Mouse (Mus musculus): ENCODE measurements at regions not wholly inside any gene's neighbourhood (a gene's known extent, or its start where the extent isn't known, plus 50 kb on each side); places are given as distances from the start of the nearest gene placed in this dataset.
A peak's percentile ranks its signal among the peaks of the same experiment; 100 is the strongest.

GRCm38 (mm10) chr1:193714631-193715030 lies 344.5 kb upstream of the Camk1g start:
- no peak overlapping the region for H3K27ac ChIP-seq (ENCODE audit: poor library complexity, severe bottlenecking)
- 81% methylated on average over 2 of the region's 2 CpGs for WGBS
- ATAC-seq (ENCODE audit: insufficient number of reproducible peaks, low FRiP score): no peak

GRCm38 (mm10) chr1:193705205-193705604 lies 335.1 kb upstream of the Camk1g start:
- peaks cover 6% of the 10 kb centered on the region; the same call in 1 of the 2 replicates for H3K27me3 ChIP-seq (replicated peaks)
- H3K36me3 ChIP-seq: no peaks in the 10 kb centered on the region
- H3K4me1 ChIP-seq (replicated peaks): peaks cover 12% of the 10 kb centered on the region; the same call in 1 of the 2 replicates
- H3K4me3 ChIP-seq: no peak overlapping the region
- H3K9me3 ChIP-seq (replicated peaks): no peaks in the 10 kb centered on the region
- no peak overlapping the region for H3K27ac ChIP-seq (ENCODE audit: poor library complexity, severe bottlenecking)
- ATAC-seq (ENCODE audit: insufficient number of reproducible peaks, low FRiP score): no peak
- 58% methylated on average over 2 of the region's 2 CpGs for WGBS
- H3K4me2 ChIP-seq: no peak overlapping the region
- no peak overlapping the region for H3K9ac ChIP-seq

More at GRCm38 (mm10) chr1:193714631-193715030, 344.5 kb upstream of the Camk1g start:
- no peaks in the 10 kb centered on the region for H3K4me1 ChIP-seq (replicated peaks)
- H3K27me3 ChIP-seq (replicated peaks): no peaks in the 10 kb centered on the region
- no peak overlapping the region for H3K4me2 ChIP-seq
- H3K4me3 ChIP-seq: no peak overlapping the region
- no peak overlapping the region for H3K9ac ChIP-seq
- no peaks in the 10 kb centered on the region for H3K9me3 ChIP-seq (replicated peaks)
- no peaks in the 10 kb centered on the region for H3K36me3 ChIP-seq

- Histone ChIP-seq H3K27me3 (replicated peaks) (peaks cover 8% of the 10 kb centered on the region; the same call in 1 of the 2 replicates), H3K9ac (no peak overlapping the region), H3K4me3 (0 out of 2 replicates have a peak overlapping the region, but pooled peaks have one; percentile 9), H3K4me2 (peak overlapping the region; percentile 57), H3K27ac (ENCODE audit: poor library complexity, severe bottlenecking) (no peak overlapping the region), H3K9me3 (replicated peaks) (no peaks in the 10 kb centered on the region), H3K4me1 (replicated peaks) (peaks cover 12% of the 10 kb centered on the region; the same call in 1 of the 2 replicates), H3K36me3 (no peaks in the 10 kb centered on the region)
- ATAC-seq (ENCODE audit: insufficient number of reproducible peaks, low FRiP score): no peak
- WGBS: 30% methylated on average over 15 of the region's 15 CpGs
Measured at GRCm38 (mm10) chr1:193702707-193703419, 332.8 kb upstream of the Camk1g start.

DNA sequence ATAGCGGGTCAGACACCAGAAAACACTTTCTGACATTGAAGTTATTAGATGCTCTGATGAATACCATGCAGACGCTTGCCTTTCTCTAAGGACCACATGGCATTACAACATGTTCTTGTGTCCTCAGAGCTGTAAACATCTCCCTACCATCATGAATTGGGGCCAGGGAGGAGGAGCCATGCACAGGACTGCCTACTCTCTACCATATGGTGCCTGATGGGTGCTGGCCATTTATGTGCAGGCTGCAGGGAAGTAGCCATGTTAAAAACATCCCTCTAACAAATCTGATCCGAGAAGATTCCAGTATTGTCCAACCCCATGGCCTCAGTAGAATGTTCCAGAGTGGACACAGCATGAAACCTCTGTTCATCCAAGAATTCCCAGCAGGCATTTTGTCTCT lies 330.1 kb upstream of the Camk1g start:
- Histone ChIP-seq H3K27ac (ENCODE audit: poor library complexity, severe bottlenecking) (no peak overlapping the region), H3K4me3 (no peak overlapping the region), H3K27me3 (replicated peaks) (0 out of 2 replicates have a peak, but pooled peaks cover 5% of the 10 kb centered on the region), H3K4me2 (no peak overlapping the region), H3K4me1 (replicated peaks) (peaks cover 12% of the 10 kb centered on the region; the same call in 1 of the 2 replicates), H3K36me3 (no peaks in the 10 kb centered on the region), H3K9me3 (replicated peaks) (no peaks in the 10 kb centered on the region), H3K9ac (no peak overlapping the region)
- no peak for ATAC-seq (ENCODE audit: insufficient number of reproducible peaks, low FRiP score)
- WGBS: 81% methylated on average over 3 of the region's 3 CpGs

DNA sequence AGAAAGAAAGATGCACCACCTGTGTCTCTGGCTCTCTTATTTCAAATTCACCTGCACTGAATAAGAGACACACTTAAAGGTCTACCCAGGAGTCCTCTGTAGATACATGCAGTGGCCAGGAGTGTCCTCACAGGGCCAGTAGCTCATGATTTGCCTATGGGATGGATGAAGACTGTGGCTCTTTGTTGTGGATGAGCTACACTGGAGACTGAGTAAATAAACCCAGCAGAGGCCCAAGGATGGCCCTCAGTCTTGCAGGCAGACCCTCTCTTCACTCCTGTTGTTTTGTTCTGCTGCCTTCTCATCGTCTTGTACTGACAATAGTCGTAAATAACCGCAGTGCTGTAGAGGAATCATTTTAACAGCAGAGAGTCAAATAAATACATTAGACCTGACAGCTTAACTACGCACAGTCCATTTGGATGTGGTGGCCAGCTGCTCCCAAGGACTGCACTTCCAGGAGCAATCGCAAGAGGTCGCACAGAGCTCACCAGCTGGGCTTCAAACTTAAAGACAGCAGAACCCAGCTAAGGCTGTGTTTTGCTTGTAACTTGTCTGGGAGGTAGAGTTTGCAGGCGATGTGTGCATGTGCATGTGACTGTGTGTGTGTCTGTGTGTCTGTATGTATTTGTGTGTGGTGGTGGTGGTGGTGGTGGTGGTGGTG lies 328.6 kb upstream of the Camk1g start:
- Histone ChIP-seq H3K36me3 (no peaks in the 10 kb centered on the region), H3K4me1 (replicated peaks) (peaks cover 12% of the 10 kb centered on the region; the same call in 1 of the 2 replicates), H3K9me3 (replicated peaks) (no peaks in the 10 kb centered on the region), H3K27me3 (replicated peaks) (0 out of 2 replicates have a peak, but pooled peaks cover 5% of the 10 kb centered on the region), H3K9ac (no peak overlapping the region), H3K27ac (ENCODE audit: poor library complexity, severe bottlenecking) (no peak overlapping the region), H3K4me3 (no peak overlapping the region), H3K4me2 (no peak overlapping the region)
- no peak for ATAC-seq (ENCODE audit: insufficient number of reproducible peaks, low FRiP score)
- 14% methylated on average over 7 of the region's 7 CpGs for WGBS

GRCm38 (mm10) chr1:193697857-193698256 lies 327.8 kb upstream of the Camk1g start:
- H3K4me3 ChIP-seq: no peak overlapping the region
- no peak overlapping the region for H3K9ac ChIP-seq
- H3K36me3 ChIP-seq: no peaks in the 10 kb centered on the region
- no peaks in the 10 kb centered on the region for H3K9me3 ChIP-seq (replicated peaks)
- H3K27ac ChIP-seq (ENCODE audit: poor library complexity, severe bottlenecking): no peak overlapping the region
- peaks cover 14% of the 10 kb centered on the region for H3K4me1 ChIP-seq (replicated peaks)
- 0 out of 2 replicates have a peak, but pooled peaks cover 5% of the 10 kb centered on the region for H3K27me3 ChIP-seq (replicated peaks)
- no peak for ATAC-seq (ENCODE audit: insufficient number of reproducible peaks, low FRiP score)
- H3K4me2 ChIP-seq: no peak overlapping the region
- WGBS: 59% methylated on average over 3 of the region's 3 CpGs

DNA sequence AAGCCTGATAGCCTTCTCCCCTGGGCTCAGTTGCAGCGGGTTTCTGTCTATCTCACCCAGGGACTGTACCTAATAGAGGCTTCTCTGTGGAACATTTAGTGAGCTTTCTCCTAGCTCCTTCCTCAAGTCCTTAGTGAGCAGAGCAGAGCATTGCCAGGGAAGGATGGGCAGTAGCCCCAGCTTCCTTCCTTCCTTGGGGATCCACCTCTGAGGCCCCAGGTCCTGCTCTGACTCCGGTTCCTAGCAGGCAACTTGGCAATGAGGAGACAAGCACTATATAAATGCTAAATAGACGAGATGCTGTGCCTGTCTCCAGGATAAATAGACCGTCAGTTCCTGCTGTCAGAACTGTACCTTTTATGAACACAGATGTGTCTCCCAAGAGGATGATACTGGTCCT lies 326.9 kb upstream of the Camk1g start:
- Histone ChIP-seq H3K36me3 (no peaks in the 10 kb centered on the region), H3K4me2 (no peak overlapping the region), H3K9ac (no peak overlapping the region), H3K4me1 (replicated peaks) (peaks cover 12% of the 10 kb centered on the region), H3K27ac (ENCODE audit: poor library complexity, severe bottlenecking) (no peak overlapping the region), H3K4me3 (no peak overlapping the region), H3K27me3 (replicated peaks) (0 out of 2 replicates have a peak, but pooled peaks cover 5% of the 10 kb centered on the region), H3K9me3 (replicated peaks) (no peaks in the 10 kb centered on the region)
- no peak for ATAC-seq (ENCODE audit: insufficient number of reproducible peaks, low FRiP score)
- WGBS: 55% methylated on average over 4 of the region's 4 CpGs

GRCm38 (mm10) chr1:193692991-193693390 lies 322.9 kb upstream of the Camk1g start:
- ATAC-seq (ENCODE audit: insufficient number of reproducible peaks, low FRiP score): 0 out of 2 replicates have a peak, but pooled peaks have one; percentile 36

DNA sequence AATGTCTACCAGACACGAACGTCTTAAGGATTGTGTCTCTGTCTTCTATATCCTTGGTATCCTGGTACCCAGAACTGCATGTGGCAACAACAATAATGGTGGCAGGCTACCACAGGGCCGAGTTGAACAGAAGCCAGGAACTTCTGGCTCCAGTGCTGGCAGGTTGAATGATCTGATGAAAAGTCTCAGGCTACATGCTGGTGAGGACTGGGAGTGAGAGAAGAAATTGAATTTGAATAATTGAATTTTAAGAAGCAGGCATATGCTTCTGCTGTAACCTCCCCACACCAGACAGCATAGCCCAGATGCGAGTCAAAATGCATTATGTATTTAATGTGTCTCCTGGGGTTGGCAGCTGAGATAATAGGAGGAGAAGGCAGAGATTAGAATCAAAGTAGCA lies 319.5 kb upstream of the Camk1g start:
- peaks cover 10% of the 10 kb centered on the region for H3K4me1 ChIP-seq (replicated peaks)
- 67% methylated on average over 4 of the region's 4 CpGs for WGBS
- no peak overlapping the region for H3K9ac ChIP-seq
- no peak overlapping the region for H3K27ac ChIP-seq (ENCODE audit: poor library complexity, severe bottlenecking)
- no peaks in the 10 kb centered on the region for H3K9me3 ChIP-seq (replicated peaks)
- ATAC-seq (ENCODE audit: insufficient number of reproducible peaks, low FRiP score): no peak
- no peak overlapping the region for H3K4me2 ChIP-seq
- no peaks in the 10 kb centered on the region for H3K36me3 ChIP-seq
- no peak overlapping the region for H3K4me3 ChIP-seq
- no peaks in the 10 kb centered on the region for H3K27me3 ChIP-seq (replicated peaks)

More at GRCm38 (mm10) chr1:193692991-193693390, 322.9 kb upstream of the Camk1g start:
- WGBS: 13% methylated on average over 3 of the region's 3 CpGs
- Histone ChIP-seq H3K9ac (no peak overlapping the region), H3K27ac (ENCODE audit: poor library complexity, severe bottlenecking) (no peak overlapping the region), H3K27me3 (replicated peaks) (no peaks in the 10 kb centered on the region), H3K4me3 (no peak overlapping the region), H3K36me3 (no peaks in the 10 kb centered on the region), H3K9me3 (replicated peaks) (no peaks in the 10 kb centered on the region), H3K4me1 (replicated peaks) (peaks cover 10% of the 10 kb centered on the region), H3K4me2 (no peak overlapping the region)

DNA sequence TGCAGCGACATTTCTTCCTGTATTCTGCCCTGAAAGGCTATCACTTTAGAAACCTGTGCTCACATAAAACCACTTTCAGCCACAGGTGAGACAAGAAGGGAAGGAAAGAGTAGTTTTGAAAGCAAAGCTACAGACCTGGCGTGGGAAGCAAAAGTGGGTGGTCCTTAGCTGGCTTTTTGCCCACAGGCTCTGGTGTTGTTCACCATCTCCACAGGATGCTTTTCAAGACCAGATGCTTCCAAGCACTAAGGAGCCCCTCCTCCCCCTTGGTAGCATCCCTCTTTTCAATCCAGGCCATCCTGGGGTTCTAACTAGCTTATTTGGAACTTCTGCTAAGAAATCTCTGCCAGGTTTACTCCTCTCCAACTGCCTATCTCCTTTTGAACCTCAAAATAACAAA lies 312.8 kb upstream of the Camk1g start:
- H3K9ac ChIP-seq: no peak overlapping the region
- H3K4me2 ChIP-seq: no peak overlapping the region
- no peaks in the 10 kb centered on the region for H3K9me3 ChIP-seq (replicated peaks)
- H3K27ac ChIP-seq (ENCODE audit: poor library complexity, severe bottlenecking): no peak overlapping the region
- ATAC-seq (ENCODE audit: insufficient number of reproducible peaks, low FRiP score): no peak
- 61% methylated on average over 2 of the region's 2 CpGs for WGBS
- H3K4me3 ChIP-seq: no peak overlapping the region
- no peaks in the 10 kb centered on the region for H3K4me1 ChIP-seq (replicated peaks)
- H3K27me3 ChIP-seq (replicated peaks): no peaks in the 10 kb centered on the region
- no peaks in the 10 kb centered on the region for H3K36me3 ChIP-seq

GRCm38 (mm10) chr1:193678448-193678847 lies 308.4 kb upstream of the Camk1g start:
- Histone ChIP-seq H3K27ac (ENCODE audit: poor library complexity, severe bottlenecking) (no peak overlapping the region), H3K4me1 (replicated peaks) (no peaks in the 10 kb centered on the region), H3K9me3 (replicated peaks) (no peaks in the 10 kb centered on the region), H3K4me2 (no peak overlapping the region), H3K9ac (no peak overlapping the region), H3K36me3 (no peaks in the 10 kb centered on the region), H3K27me3 (replicated peaks) (peaks cover 4% of the 10 kb centered on the region), H3K4me3 (no peak overlapping the region)
- ATAC-seq (ENCODE audit: insufficient number of reproducible peaks, low FRiP score): no peak
- WGBS: 62% methylated on average over 2 of the region's 2 CpGs
